9 mouse cellular contexts compared by ENCODE assay signal in genomic region chr4:49153849-49154248, GRCm38 (mm10).
A peak's percentile ranks its signal among the peaks of the same experiment; 100 is the strongest.
DNase-seq lines count a peak whose midpoint lies in the region; ATAC-seq and TF ChIP-seq lines count a peak whose summit lies in the region.
"Had no signal": no experiment of that assay in that cellular context is flagged by ENCODE, and none has a peak within 500 bp of the region (broad histone marks: within the 10 kb centered on the region; RNA-seq: fewer than 3 reads in every experiment).

No protein-coding gene starts in this region.

- peak; percentile 88 for DNase-seq in heart, adult 11 months
- DNase-seq in adrenal gland, adult 18-20 months (ENCODE audit: low spot score in 2 of 2) = peak; percentile 28 to 38
- peak; percentile 77 for DNase-seq in kidney, adult 2 months
- peak; percentile 62 for DNase-seq in left cerebral cortex, postnatal 4 days
- peak; percentile 57 for DNase-seq in midbrain, postnatal 0 days (ENCODE audit: low spot score)
- peak; percentile 18 for DNase-seq in thymus, postnatal 14 days

- H3K4me1 ChIP-seq in heart, embryonic 12.5 days (replicated peaks) = no peaks in the 10 kb centered on the region
- no peaks in the 10 kb centered on the region for H3K4me1 ChIP-seq in embryonic facial prominence, embryonic 12.5 days
- H3K4me1 ChIP-seq in kidney, adult 2 months (ENCODE audit: control insufficient read depth, insufficient read depth, low read length) = no peaks in the 10 kb centered on the region
- H3K4me1 ChIP-seq in midbrain, postnatal 0 days (ENCODE audit: insufficient read depth, low read length) = no peaks in the 10 kb centered on the region

- H3K9ac ChIP-seq in heart, embryonic 12.5 days = no peak overlapping the region
- no peak overlapping the region for H3K9ac ChIP-seq in embryonic facial prominence, embryonic 12.5 days
- H3K9ac ChIP-seq in midbrain, postnatal 0 days (replicated peaks; ENCODE audit: low read length, poor library complexity, severe bottlenecking) = no peak overlapping the region
- H3K9ac ChIP-seq: liver, embryonic 15.5 days had no signal

- H3K36me3 ChIP-seq in heart, embryonic 12.5 days = no peaks in the 10 kb centered on the region
- H3K36me3 ChIP-seq in embryonic facial prominence, embryonic 12.5 days = no peaks in the 10 kb centered on the region
- H3K36me3 ChIP-seq in kidney, adult 2 months (ENCODE audit: control insufficient read depth, insufficient read depth, low read length) = no peaks in the 10 kb centered on the region
- H3K36me3 ChIP-seq in midbrain, postnatal 0 days (ENCODE audit: insufficient read depth, low read length) = no peaks in the 10 kb centered on the region
- H3K36me3 ChIP-seq: liver, embryonic 15.5 days had no signal

- H3K4me2 ChIP-seq in heart, embryonic 12.5 days = no peak overlapping the region
- H3K4me2 ChIP-seq in embryonic facial prominence, embryonic 12.5 days (replicated peaks) = no peak overlapping the region
- H3K4me2 ChIP-seq in midbrain, postnatal 0 days (ENCODE audit: low read depth, low read length, poor library complexity, severe bottlenecking) = no peak overlapping the region
- H3K4me2 ChIP-seq: liver, embryonic 15.5 days had no signal

- TF ChIP-seq CTCF in kidney, adult 2 months (conservative IDR thresholded peaks at IDR 0.05; ENCODE audit: insufficient read depth, insufficient read length, low read depth, low read length) = peak; percentile 95
- peak; percentile 66 for TF ChIP-seq CTCF in midbrain, postnatal 0 days (IDR thresholded peaks at IDR 0.05)

- H3K4me3 ChIP-seq in heart, embryonic 12.5 days = no peak overlapping the region
- no peak overlapping the region for H3K4me3 ChIP-seq in embryonic facial prominence, embryonic 12.5 days
- H3K4me3 ChIP-seq in kidney, adult 2 months (ENCODE audit: insufficient read depth, low read depth, low read length) = no peak overlapping the region
- H3K4me3 ChIP-seq in midbrain, postnatal 0 days (ENCODE audit: low read depth, low read length) = no peak overlapping the region
- H3K4me3 ChIP-seq: liver, embryonic 15.5 days had no signal

- H3K27me3 ChIP-seq in heart, embryonic 12.5 days (replicated peaks) = no peaks in the 10 kb centered on the region
- H3K27me3 ChIP-seq in embryonic facial prominence, embryonic 12.5 days = no peaks in the 10 kb centered on the region
- H3K27me3 ChIP-seq in kidney, adult 2 months (replicated peaks; ENCODE audit: control insufficient read depth, insufficient read depth, low read length) = no peaks in the 10 kb centered on the region
- H3K27me3 ChIP-seq in midbrain, postnatal 0 days (ENCODE audit: insufficient read depth, low read length) = no peaks in the 10 kb centered on the region
- H3K27me3 ChIP-seq: liver, embryonic 15.5 days had no signal

- WGBS in heart, embryonic 12.5 days = 42% methylated on average over 5 of the region's 5 CpGs
- WGBS in embryonic facial prominence, embryonic 12.5 days = 49% methylated on average over 5 of the region's 5 CpGs
- 38% methylated on average over 5 of the region's 5 CpGs for WGBS in kidney, adult 2 months
- WGBS in midbrain, postnatal 0 days = 38% methylated on average over 5 of the region's 5 CpGs

- intact Hi-C loops in left cerebral cortex, postnatal 4 days (cut with DNase I) = no loop called here

- H3K9me3 ChIP-seq in heart, embryonic 12.5 days (replicated peaks) = no peaks in the 10 kb centered on the region
- H3K9me3 ChIP-seq in embryonic facial prominence, embryonic 12.5 days = no peaks in the 10 kb centered on the region
- H3K9me3 ChIP-seq in midbrain, postnatal 0 days (ENCODE audit: low read length) = no peaks in the 10 kb centered on the region
- H3K9me3 ChIP-seq: liver, embryonic 15.5 days had no signal

- no peak for ATAC-seq in heart, embryonic 12.5 days (ENCODE audit: insufficient number of reproducible peaks, low FRiP score)
- ATAC-seq in embryonic facial prominence, embryonic 12.5 days (ENCODE audit: insufficient number of reproducible peaks, insufficient read depth, low FRiP score, low TSS enrichment) = 0 out of 2 replicates have a peak, but pooled peaks have one; percentile 41
- ATAC-seq in midbrain, postnatal 0 days (ENCODE audit: low FRiP score) = no peak

- no peak overlapping the region for H3K27ac ChIP-seq in heart, embryonic 12.5 days (ENCODE audit: poor library complexity, severe bottlenecking)
- H3K27ac ChIP-seq in embryonic facial prominence, embryonic 12.5 days = no peak overlapping the region
- no peak overlapping the region for H3K27ac ChIP-seq in kidney, adult 2 months (ENCODE audit: insufficient read depth, low read depth, low read length)
- H3K27ac ChIP-seq in midbrain, postnatal 0 days (ENCODE audit: low read depth, low read length) = no peak overlapping the region
- H3K27ac ChIP-seq: liver, embryonic 15.5 days had no signal

- no peak for TF ChIP-seq POLR2A in kidney, adult 2 months (IDR thresholded peaks at IDR 0.05; ENCODE audit: low read depth, low read length)

Comparison
In these comparisons a context has a peak if more than half of its experiments do, and no peak if none do; other contexts are left out.
1. DNase-seq: peak in every context shown above with its lines; median percentile 88 in heart, adult 11 months; 77 in kidney, adult 2 months; 62 in left cerebral cortex, postnatal 4 days; 57 in midbrain, postnatal 0 days; 33 in adrenal gland, adult 18-20 months; 18 in thymus, postnatal 14 days.